Mouse (Mus musculus) liver, embryonic 12.5 days (tissue): ENCODE results near the gene Chrm5. TPM values are rescaled to one million over a fixed set of nuclear protein-coding genes. Genes with fewer than 3 reads are reported as not detected.

Source experiments
- ATAC-seq: fragments of 200-750 bp; cut with Nextera tagmentation; 2 replicates; pipeline ENCODE4 v1.8.0; 2017; ENCODE audit warnings: moderate number of reproducible peaks, mild to moderate bottlenecking, moderate library complexity
- H3K27ac ChIP-seq: fragments of 300-500 bp; sonication (generic); 2 replicates; pipeline ENCODE4 v1.5.1; 2016; ENCODE audit warnings: mild to moderate bottlenecking
- H3K27me3 ChIP-seq: fragments of 300-500 bp; sonication (generic); replicated peaks from 2 replicates; pipeline ENCODE4 v1.6.1; 2016; ENCODE audit warnings: mild to moderate bottlenecking, moderate library complexity
- H3K36me3 ChIP-seq: fragments of 300-500 bp; sonication (generic); 2 replicates; pipeline ENCODE4 v1.6.1; 2016; ENCODE audit warnings: mild to moderate bottlenecking, moderate library complexity
- H3K4me1 ChIP-seq: fragments of 300-500 bp; sonication (generic); 2 replicates; pipeline ENCODE4 v1.6.1; 2016
- H3K4me2 ChIP-seq: fragments of 300-500 bp; sonication (generic); 2 replicates; pipeline ENCODE4 v1.6.1; 2016; ENCODE audit warnings: mild to moderate bottlenecking, moderate library complexity
- H3K4me3 ChIP-seq: fragments of 300-500 bp; sonication (generic); 2 replicates; pipeline ENCODE4 v1.5.1; 2016; ENCODE audit warnings: mild to moderate bottlenecking, moderate library complexity
- H3K9ac ChIP-seq: fragments of 300-500 bp; sonication (generic); 2 replicates; pipeline ENCODE4 v1.6.1; 2016; ENCODE audit warnings: mild to moderate bottlenecking, moderate library complexity
- H3K9me3 ChIP-seq: fragments of 300-500 bp; sonication (generic); replicated peaks from 2 replicates; pipeline ENCODE4 v1.6.1; 2016; ENCODE audit warnings: mild to moderate bottlenecking, moderate library complexity
- WGBS: fragments of 180-500 bp; shearing (Covaris S2); methylation state at CpG from one replicate; pipeline ENCODE4 v1.1.7; 2016; ENCODE audit not compliant: insufficient replicate concordance; 5-methylcytosine and 5-hydroxymethylcytosine counted together
- polyA plus RNA-seq: library from polyadenylated mRNA; unstranded; fragments of >200 nt; fragmentation: Nextera tagmentation; extraction: Ambion mirVana; gene quantifications from 2 replicates; pipeline ENCODE4 v1.2.1, GENCODE M21; 2016

The Chrm5 gene
- polyA plus RNA-seq, 1 experiment from 2014 or later, result not detected

GRCm38 (mm10) chr2:112445511-112445910, 35.1 kb downstream of the Chrm5 start:
- H3K27me3 ChIP-seq, result no peaks in the 10 kb centered on the region

GRCm38 (mm10) chr2:112443491-112443890, 37.1 kb downstream of the Chrm5 start:
- WGBS, result 56% methylated on average over 2 of the region's 2 CpGs

More at GRCm38 (mm10) chr2:112445511-112445910, 35.1 kb downstream of the Chrm5 start:
- Histone ChIP-seq H3K4me3 (no peak overlapping the region), H3K36me3 (no peaks in the 10 kb centered on the region), H3K9me3 (no peaks in the 10 kb centered on the region), H3K4me1 (no peaks in the 10 kb centered on the region), H3K9ac (no peak overlapping the region), H3K4me2 (no peak overlapping the region), H3K27ac (no peak overlapping the region)
- ATAC-seq, result no peak

GRCm38 (mm10) chr2:112437589-112437988, 43.0 kb downstream of the Chrm5 start:
- ATAC-seq, result no peak
- H3K4me1 ChIP-seq, result peaks cover 3% of the 10 kb centered on the region; the same call in 1 of the 2 replicates
- H3K27me3 ChIP-seq, result no peaks in the 10 kb centered on the region
- H3K9ac ChIP-seq, result no peak overlapping the region
- no peak overlapping the region for H3K4me2 ChIP-seq
- no peaks in the 10 kb centered on the region for H3K36me3 ChIP-seq
- H3K4me3 ChIP-seq, result no peak overlapping the region
- 72% methylated on average over 2 of the region's 2 CpGs for WGBS
- H3K27ac ChIP-seq, result no peak overlapping the region
- H3K9me3 ChIP-seq, result no peaks in the 10 kb centered on the region

More at GRCm38 (mm10) chr2:112443491-112443890, 37.1 kb downstream of the Chrm5 start:
- Histone ChIP-seq H3K27me3 (no peaks in the 10 kb centered on the region), H3K9me3 (no peaks in the 10 kb centered on the region), H3K27ac (no peak overlapping the region), H3K4me1 (no peaks in the 10 kb centered on the region), H3K4me3 (no peak overlapping the region), H3K9ac (no peak overlapping the region), H3K4me2 (no peak overlapping the region), H3K36me3 (no peaks in the 10 kb centered on the region)
- no peak for ATAC-seq

- ATAC-seq, result no peak
- WGBS, result 62% methylated on average over 4 of the region's 4 CpGs
- H3K4me3 ChIP-seq, result no peak overlapping the region
- H3K27me3 ChIP-seq, result no peaks in the 10 kb centered on the region
- H3K27ac ChIP-seq, result no peak overlapping the region
- H3K9ac ChIP-seq, result no peak overlapping the region
- no peaks in the 10 kb centered on the region for H3K36me3 ChIP-seq
- H3K9me3 ChIP-seq, result no peaks in the 10 kb centered on the region
- H3K4me2 ChIP-seq, result no peak overlapping the region
- H3K4me1 ChIP-seq, result peaks cover 3% of the 10 kb centered on the region; the same call in 1 of the 2 replicates
Observed at GRCm38 (mm10) chr2:112436292-112436691, 44.3 kb downstream of the Chrm5 start.

GRCm38 (mm10) chr2:112433359-112433758, 47.2 kb downstream of the Chrm5 start:
- Histone ChIP-seq H3K9me3 (no peaks in the 10 kb centered on the region), H3K4me3 (no peak overlapping the region), H3K4me1 (peaks cover 3% of the 10 kb centered on the region; the same call in 1 of the 2 replicates), H3K9ac (no peak overlapping the region), H3K27ac (no peak overlapping the region), H3K4me2 (no peak overlapping the region), H3K36me3 (no peaks in the 10 kb centered on the region), H3K27me3 (no peaks in the 10 kb centered on the region)
- peak; percentile 75 for ATAC-seq
- WGBS, result 49% methylated on average over 2 of the region's 2 CpGs

- no peak overlapping the region for H3K9ac ChIP-seq
- H3K27ac ChIP-seq, result no peak overlapping the region
- no peaks in the 10 kb centered on the region for H3K36me3 ChIP-seq
- no peaks in the 10 kb centered on the region for H3K9me3 ChIP-seq
- H3K4me2 ChIP-seq, result no peak overlapping the region
- ATAC-seq, result no peak
- H3K4me1 ChIP-seq, result peaks cover 3% of the 10 kb centered on the region; the same call in 1 of the 2 replicates
- H3K4me3 ChIP-seq, result no peak overlapping the region
- H3K27me3 ChIP-seq, result no peaks in the 10 kb centered on the region
- 75% methylated on average over 2 of the region's 2 CpGs for WGBS
Observed at GRCm38 (mm10) chr2:112432523-112432922, 48.0 kb downstream of the Chrm5 start.

- Histone ChIP-seq H3K4me1 (peaks cover 6% of the 10 kb centered on the region; the same call in 1 of the 2 replicates), H3K27ac (no peak overlapping the region), H3K36me3 (no peaks in the 10 kb centered on the region), H3K4me3 (no peak overlapping the region), H3K27me3 (no peaks in the 10 kb centered on the region), H3K9ac (no peak overlapping the region), H3K4me2 (no peak overlapping the region), H3K9me3 (no peaks in the 10 kb centered on the region)
- no peak for ATAC-seq
- 51% methylated on average over 5 of the region's 5 CpGs for WGBS
Observed at GRCm38 (mm10) chr2:112430403-112430802, 50.2 kb downstream of the Chrm5 start.

GRCm38 (mm10) chr2:112429665-112430064, 50.9 kb downstream of the Chrm5 start:
- H3K4me2 ChIP-seq, result no peak overlapping the region
- WGBS, result 64% methylated on average over 4 of the region's 4 CpGs
- no peak for ATAC-seq

More at GRCm38 (mm10) chr2:112429665-112430064, 50.9 kb downstream of the Chrm5 start:
- Histone ChIP-seq H3K36me3 (no peaks in the 10 kb centered on the region), H3K9ac (no peak overlapping the region), H3K27me3 (no peaks in the 10 kb centered on the region), H3K4me1 (peaks cover 8% of the 10 kb centered on the region; the same call in 1 of the 2 replicates), H3K4me3 (no peak overlapping the region), H3K27ac (no peak overlapping the region), H3K9me3 (no peaks in the 10 kb centered on the region)

Other genes starting within 250 kb of the Chrm5 start
- 5.9 TPM in 2 replicates for gene Lpcat4, start 241.3 kb downstream of the Chrm5 start, polyA plus RNA-seq
- not detected in 2 replicates for gene Nutm1, start 221.5 kb downstream of the Chrm5 start, polyA plus RNA-seq
- 211 and 213 TPM in 2 replicates for gene Nop10, start 218.8 kb downstream of the Chrm5 start, polyA plus RNA-seq
- gene Slc12a6, start 214.9 kb downstream of the Chrm5 start, polyA plus RNA-seq, result 7.0 and 7.4 TPM in 2 replicates
- not detected in 2 replicates for gene Gm21985, start 214.5 kb downstream of the Chrm5 start, polyA plus RNA-seq
- 50.6 and 53.4 TPM in 2 replicates for gene Emc4, start 112.7 kb downstream of the Chrm5 start, polyA plus RNA-seq
- gene Katnbl1, start 101.6 kb downstream of the Chrm5 start, polyA plus RNA-seq, result 25.9 and 29.1 TPM in 2 replicates
- 15.3 and 16.1 TPM in 2 replicates for gene Emc7, start 25.8 kb downstream of the Chrm5 start, polyA plus RNA-seq
- 14.2 TPM in 2 replicates for gene Aven, start 12.2 kb upstream of the Chrm5 start, polyA plus RNA-seq